Mouse (Mus musculus) lung, adult 2 months (tissue): Measurements from ENCODE around the gene Cdc26. TPM values are rescaled to one million over a fixed set of nuclear protein-coding genes. Genes with fewer than 3 reads are reported as not detected.

ENCODE experiments used
- DNase-seq: peaks from one replicate; pipeline ENCODE4 v3.0.0; 2022
- H3K4me1 ChIP-seq: fragments of 200-500 bp; 2 replicates; pipeline ENCODE4 v1.6.1; 2011; ENCODE audit warnings: low read length; ENCODE audit not compliant: control insufficient read depth, insufficient read depth
- H3K4me3 ChIP-seq: fragments of 200-500 bp; replicated peaks from 2 replicates; pipeline ENCODE3; 2011; ENCODE audit warnings: low read depth, mild to moderate bottlenecking, control low read depth, low read length; ENCODE audit errors: extremely low read depth
- CTCF ChIP-seq: fragments of 200-500 bp; IDR thresholded peaks from 2 replicates; pipeline ENCODE4 v1.5.1; 2011; ENCODE audit warnings: mild to moderate bottlenecking, low read length, control low read depth; ENCODE audit not compliant: insufficient read depth
- POLR2A ChIP-seq: fragments of 200-500 bp; IDR thresholded peaks from 2 replicates; pipeline ENCODE4 v1.6.1; 2011; ENCODE audit warnings: low read depth, mild to moderate bottlenecking, control low read depth, low read length, borderline replicate concordance; ENCODE audit errors: extremely low read depth
- WGBS: fragments of 180-500 bp; shearing (Covaris S2); methylation state at CpG from one replicate; pipeline ENCODE4 v1.1.7; 2018; 5-methylcytosine and 5-hydroxymethylcytosine counted together
- polyA plus RNA-seq: library from polyadenylated mRNA; depleted of rRNA; stranded (reverse); fragments of >200 nt; gene quantifications from 2 replicates; pipeline ENCODE4 v1.2.3, GENCODE M21; 2012

The Cdc26 gene
- polyA plus RNA-seq, 1 experiment, result 31.5 TPM

DNA sequence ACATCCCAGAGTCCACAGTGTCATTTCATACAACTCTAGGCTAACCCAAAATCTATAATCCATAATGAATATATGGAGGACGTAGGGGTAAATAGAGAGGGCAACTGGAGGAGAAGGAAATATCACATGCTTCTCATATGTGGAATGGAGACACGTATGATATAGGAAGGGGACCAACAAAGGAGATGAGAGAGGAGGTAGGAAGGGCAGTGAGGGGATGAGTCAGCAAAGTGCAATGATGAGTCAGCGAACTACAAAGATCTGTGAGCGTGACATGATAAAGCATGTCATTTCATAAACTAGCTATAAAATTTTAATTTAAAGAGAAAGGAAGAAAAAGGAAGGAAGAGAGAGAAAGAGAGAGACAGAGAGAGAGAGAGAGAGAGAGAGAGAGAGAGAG lies 23.1 kb upstream of the Cdc26 start:
- no peak overlapping the region for H3K4me3 ChIP-seq
- DNase-seq, result no peak
- WGBS, result 69% methylated on average over 4 of the region's 4 CpGs
- TF ChIP-seq POLR2A (no peak), CTCF (no peak)
- no peaks in the 10 kb centered on the region for H3K4me1 ChIP-seq

DNA sequence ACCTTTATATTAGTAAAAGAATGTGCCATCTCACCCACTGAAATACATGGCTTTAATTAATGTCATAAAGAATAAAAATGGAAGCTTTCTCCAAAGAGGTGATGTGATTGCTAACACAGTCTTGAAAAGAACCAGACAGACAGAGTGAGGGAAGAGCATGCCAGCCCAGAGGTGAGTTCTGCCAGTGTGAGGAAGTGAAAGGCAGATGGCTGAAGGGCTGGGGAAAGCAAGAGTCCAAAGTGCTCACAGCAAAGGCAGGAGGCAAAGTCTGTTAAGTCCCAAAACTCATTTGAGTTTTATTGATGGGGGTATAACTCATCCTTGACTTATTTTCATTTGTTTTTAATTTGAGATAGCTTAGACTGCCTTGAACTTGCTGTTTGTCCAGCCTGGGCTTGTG lies 22.2 kb upstream of the Cdc26 start:
- TF ChIP-seq POLR2A, result no peak
- H3K4me3 ChIP-seq, result no peak overlapping the region
- H3K4me1 ChIP-seq, result no peaks in the 10 kb centered on the region
- no peak for DNase-seq

DNA sequence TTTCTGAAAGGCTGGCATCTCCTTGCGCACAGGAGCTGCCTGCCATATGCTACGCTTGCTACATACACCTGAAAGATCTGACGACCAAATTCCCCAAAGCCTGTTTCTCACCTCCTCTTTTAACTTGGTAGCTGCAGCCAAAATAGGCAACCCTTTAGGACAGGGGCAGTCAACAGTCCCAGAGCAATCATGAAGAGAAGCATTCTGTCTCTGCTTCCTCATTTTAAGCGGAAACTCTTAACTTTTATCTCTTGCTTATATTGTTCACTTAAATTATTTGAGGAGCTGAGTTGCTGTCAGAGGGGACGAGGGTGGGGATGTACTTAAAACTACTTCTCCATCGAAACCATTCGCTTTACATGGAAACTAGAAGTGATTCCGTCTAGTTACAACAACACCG lies 21.2 kb upstream of the Cdc26 start:
- DNase-seq, result no peak
- H3K4me1 ChIP-seq, result no peaks in the 10 kb centered on the region
- TF ChIP-seq CTCF (no peak), POLR2A (no peak)
- 88% methylated on average over 9 of the region's 9 CpGs for WGBS
- H3K4me3 ChIP-seq, result no peak overlapping the region

DNA sequence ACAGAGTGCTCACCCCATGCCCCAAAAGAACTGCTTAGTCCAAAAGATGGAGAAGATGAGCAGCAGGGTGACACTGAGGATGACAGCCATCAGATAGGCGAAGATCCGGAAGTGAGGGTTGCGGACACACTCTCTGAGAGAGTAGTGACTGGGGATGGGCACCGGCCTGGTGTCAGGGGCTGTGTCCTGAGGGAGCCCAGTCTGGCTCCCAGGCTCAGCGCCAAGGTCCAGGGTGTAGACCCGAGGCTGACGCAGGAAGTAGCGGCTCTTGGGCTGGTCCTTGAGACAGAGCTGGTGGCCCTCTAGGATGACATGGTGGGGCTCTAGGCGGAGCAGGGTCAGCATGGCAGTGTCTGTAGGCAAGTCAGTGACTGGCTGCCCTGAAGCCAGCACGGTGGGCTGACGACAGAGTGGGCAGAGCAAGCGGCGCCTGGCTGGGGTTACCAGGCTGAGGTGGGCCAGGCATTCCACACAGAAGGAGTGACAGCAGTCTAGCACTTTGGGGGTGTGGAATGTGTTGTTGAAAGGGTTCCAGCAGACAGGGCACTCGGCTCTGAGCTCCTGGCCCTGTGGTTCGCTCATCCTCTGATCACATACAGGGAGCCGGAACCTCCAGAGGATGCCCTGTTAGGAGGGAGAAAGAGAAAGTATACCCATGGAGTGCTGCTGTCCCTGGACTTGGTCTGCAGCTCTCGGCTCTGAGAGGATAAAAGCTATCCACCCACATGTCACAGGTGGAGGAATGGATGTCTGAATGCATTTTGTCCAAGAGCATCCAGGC lies 19.7 kb upstream of the Cdc26 start:
- Histone ChIP-seq H3K4me1 (no peaks in the 10 kb centered on the region), H3K4me3 (no peak overlapping the region)
- no peak for TF ChIP-seq CTCF
- no peak for TF ChIP-seq POLR2A
- no peak for DNase-seq
- WGBS, result 53% methylated on average over 17 of the region's 17 CpGs

DNA sequence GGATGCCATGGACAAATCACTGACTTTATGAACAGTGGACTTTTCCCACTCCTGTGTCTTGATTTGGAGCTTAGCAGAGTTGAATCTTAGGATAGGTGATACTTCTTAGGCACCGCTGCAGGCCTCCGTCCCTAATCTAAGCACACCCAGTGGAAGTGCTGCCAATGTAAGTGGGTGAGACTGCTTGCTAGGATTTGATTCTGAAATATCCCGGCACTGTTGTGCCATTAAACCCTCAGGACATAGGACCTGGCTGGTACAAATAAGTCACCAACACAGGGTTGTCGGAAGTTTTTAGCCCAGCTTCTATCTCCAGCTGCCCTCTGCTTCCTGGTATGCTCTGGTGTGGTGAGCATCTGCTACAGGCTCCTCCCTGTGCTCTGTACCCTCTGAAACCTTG lies 17.4 kb upstream of the Cdc26 start:
- Histone ChIP-seq H3K4me1 (no peaks in the 10 kb centered on the region), H3K4me3 (no peak overlapping the region)
- WGBS, result 96% methylated on average over 4 of the region's 4 CpGs
- no peak for DNase-seq
- TF ChIP-seq POLR2A (no peak), CTCF (no peak)

DNA sequence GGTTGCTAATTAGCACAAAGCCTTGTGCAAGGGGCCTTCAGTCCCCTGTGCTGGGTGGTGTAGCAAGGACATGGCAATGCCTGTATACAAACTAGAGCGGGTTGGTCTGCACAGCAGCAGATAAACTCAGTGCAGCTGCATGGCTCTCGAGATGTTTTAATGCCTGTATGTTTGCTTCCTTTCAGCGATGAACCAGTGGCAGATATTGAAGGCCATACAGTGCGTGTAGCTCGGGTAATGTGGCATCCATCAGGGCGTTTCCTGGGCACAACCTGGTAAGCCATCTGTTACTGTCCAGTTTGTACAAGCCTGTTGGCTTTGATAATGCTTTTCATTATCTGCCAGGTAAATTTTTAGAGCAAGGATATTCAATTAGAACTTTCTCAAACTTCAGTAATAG lies 10.6 kb upstream of the Cdc26 start:
- DNase-seq, result no peak
- WGBS, result 93% methylated on average over 6 of the region's 6 CpGs
- Histone ChIP-seq H3K4me1 (no peaks in the 10 kb centered on the region), H3K4me3 (no peak overlapping the region)
- TF ChIP-seq CTCF (no peak), POLR2A (no peak)

DNA sequence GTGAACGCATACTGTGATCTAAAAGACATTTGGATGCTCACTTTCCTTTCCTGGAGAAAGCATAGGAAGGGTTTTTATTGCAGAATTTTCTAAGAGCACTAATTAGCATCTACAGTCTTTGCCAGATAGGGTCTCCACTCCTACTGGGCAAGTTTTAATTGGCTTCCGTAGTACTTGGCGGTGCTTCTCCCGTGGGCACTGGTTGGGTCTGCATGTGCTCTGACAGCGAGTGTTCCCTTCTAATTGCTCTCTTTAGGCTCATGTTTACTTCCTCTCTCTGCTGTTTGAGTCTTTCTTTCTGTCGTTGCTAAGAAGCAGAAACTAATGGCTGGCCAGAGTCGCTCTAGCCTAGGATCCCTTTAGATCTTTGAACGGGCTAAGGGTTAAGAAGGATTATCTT lies 10.0 kb upstream of the Cdc26 start:
- Histone ChIP-seq H3K4me1 (no peaks in the 10 kb centered on the region), H3K4me3 (no peak overlapping the region)
- no peak for DNase-seq
- no peak for TF ChIP-seq CTCF
- TF ChIP-seq POLR2A, result no peak
- 88% methylated on average over 8 of the region's 8 CpGs for WGBS

DNA sequence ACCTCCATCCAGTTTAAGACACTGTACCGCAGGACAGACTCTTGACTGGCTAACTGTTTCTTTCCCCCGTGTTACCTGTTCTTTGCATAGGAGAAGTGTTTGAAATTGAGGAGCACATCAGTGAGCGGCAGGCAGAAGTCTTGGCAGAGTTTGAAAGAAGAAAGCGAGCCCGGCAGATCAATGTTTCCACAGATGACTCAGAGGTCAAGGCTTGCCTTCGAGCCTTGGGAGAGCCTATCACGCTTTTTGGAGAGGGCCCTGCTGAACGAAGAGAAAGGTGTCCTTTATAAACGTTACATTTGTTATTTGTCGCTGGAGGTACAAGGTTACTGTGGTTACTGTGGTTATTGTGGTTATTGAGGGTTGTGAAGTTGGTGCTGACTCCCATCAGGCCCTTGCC lies 3.2 kb upstream of the Cdc26 start:
- 90% methylated on average over 10 of the region's 10 CpGs for WGBS
- DNase-seq, result no peak
- no peak for TF ChIP-seq CTCF
- no peak for TF ChIP-seq POLR2A
- no peak overlapping the region for H3K4me3 ChIP-seq
- 0 out of 2 replicates have a peak, but pooled peaks cover 2% of the 10 kb centered on the region for H3K4me1 ChIP-seq

DNA sequence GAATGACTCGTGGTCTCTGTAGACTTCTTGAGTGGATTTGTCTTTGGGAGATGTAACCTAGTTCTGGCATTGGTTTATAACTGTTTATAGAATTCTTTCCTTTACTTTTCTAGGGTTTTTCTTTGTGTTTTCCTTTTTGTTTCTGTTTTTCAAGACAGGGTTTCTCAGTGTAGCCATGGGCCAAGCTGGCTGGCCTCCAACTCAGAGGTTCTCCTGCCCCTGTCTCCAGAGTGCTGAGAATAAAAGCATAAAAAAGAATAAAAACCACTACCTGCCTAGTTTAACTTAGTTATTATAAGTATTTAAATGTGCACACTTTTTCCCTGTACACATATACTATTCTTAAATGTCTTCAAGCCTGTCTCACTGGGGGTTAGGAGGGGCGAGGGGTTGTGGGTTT lies 1.9 kb upstream of the Cdc26 start:
- no peak for DNase-seq
- no peak for TF ChIP-seq POLR2A
- WGBS, result 75% methylated on average over 2 of the region's 2 CpGs
- H3K4me1 ChIP-seq, result 0 out of 2 replicates have a peak, but pooled peaks cover 2% of the 10 kb centered on the region
- no peak overlapping the region for H3K4me3 ChIP-seq

DNA sequence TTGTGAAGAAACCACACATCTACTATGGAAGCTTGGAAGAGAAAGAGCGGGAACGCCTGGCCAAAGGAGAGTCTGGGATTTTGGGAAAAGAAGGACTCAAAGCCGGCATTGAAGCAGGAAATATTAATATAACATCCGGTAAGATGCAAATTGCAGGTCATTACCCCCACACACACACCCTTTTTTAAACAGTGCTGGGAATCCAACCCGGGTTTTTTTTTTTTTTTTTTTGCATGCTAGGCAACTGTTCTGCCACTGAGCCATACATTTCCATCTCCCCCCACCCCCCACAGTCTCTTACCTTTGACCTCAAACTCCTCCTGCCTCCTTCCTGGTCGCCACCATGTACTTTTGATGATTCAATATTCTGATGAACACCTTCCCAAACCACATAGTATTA lies 1.2 kb upstream of the Cdc26 start:
- DNase-seq, result no peak
- WGBS, result 13% methylated on average over 6 of the region's 6 CpGs
- 0 out of 2 replicates have a peak, but pooled peaks cover 2% of the 10 kb centered on the region for H3K4me1 ChIP-seq
- TF ChIP-seq POLR2A, result no peak
- no peak for TF ChIP-seq CTCF
- H3K4me3 ChIP-seq, result no peak overlapping the region
